Comparison of ENCODE assay signal across 1 mouse cellular context in the genomic region with DNA sequence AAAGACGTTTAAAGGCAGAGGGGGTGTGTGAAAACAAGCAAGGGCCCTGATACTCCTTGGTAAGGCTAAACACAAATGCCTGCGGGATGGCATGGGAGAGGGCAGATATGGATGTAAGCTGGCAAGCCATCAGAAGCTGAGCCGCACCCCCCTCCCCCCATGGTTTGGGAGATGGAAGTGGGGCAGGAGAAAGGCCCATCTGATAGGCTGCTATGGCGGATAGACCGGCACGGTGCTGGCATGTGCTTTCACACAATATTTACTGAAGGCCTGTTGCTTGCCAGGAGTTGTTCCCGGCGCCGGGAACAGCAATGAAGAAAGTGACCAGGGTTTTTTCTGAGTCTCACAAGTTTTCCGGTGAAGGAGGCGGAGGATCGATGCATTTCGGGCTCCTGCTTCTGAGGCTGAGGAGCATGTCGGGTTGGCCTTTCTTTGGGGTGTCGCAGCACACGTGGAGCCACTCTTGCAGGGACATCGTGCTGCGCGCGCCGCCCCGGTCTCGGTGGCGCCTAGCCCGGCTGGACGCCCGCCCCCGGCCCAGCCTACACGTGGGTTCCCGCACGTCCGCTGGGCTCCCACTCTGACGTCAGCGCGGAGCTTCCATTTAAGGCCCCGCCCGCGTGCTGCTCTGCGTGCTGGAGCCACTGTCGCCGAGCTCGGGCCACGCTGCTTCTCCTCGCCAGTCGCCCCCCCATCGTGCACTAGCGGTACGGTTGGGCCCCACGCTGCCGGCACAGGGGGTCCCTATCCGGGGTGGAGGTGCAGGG.
TF ChIP-seq lines count a peak whose summit lies in the region.

No protein-coding gene starts in this region.

TF ChIP-seq in CH12.LX, 34 proteins besides CTCF, POLR2A, EP300 and RAD21:
- TF ChIP-seq GABPA (IDR thresholded peaks at IDR 0.05; ENCODE audit: insufficient replicate concordance, low read depth, low read length): no peak
- TF ChIP-seq USF1 (IDR thresholded peaks at IDR 0.05; ENCODE audit: low read depth, low read length): peak; percentile 74
- peak; percentile 54; the same call in 1 of the 2 replicates for TF ChIP-seq HCFC1 (IDR thresholded peaks at IDR 0.05; ENCODE audit: low read depth, low read length)
- peak; percentile 99 for TF ChIP-seq MAZ (IDR thresholded peaks at IDR 0.05; ENCODE audit: low read depth, low read length)
- peak; percentile 61 for TF ChIP-seq ETS1 (conservative IDR thresholded peaks at IDR 0.05; ENCODE audit: low read depth, low read length)
- peak; percentile 98 for TF ChIP-seq ZMIZ1 (IDR thresholded peaks at IDR 0.05; ENCODE audit: low read depth, low read length)
- TF ChIP-seq KAT2A (IDR thresholded peaks at IDR 0.05; ENCODE audit: insufficient replicate concordance, low read length): 0 out of 2 replicates have a peak, but pooled peaks have one; percentile 49
- no peak; the same call in 1 of the 2 replicates for TF ChIP-seq USF2 (conservative IDR thresholded peaks at IDR 0.05; ENCODE audit: low read depth, low read length)
- TF ChIP-seq SIN3A (IDR thresholded peaks at IDR 0.05; ENCODE audit: low read length): peak; percentile 91
- peak; percentile 94 for TF ChIP-seq POLR2AphosphoS2 (IDR thresholded peaks at IDR 0.05; ENCODE audit: low read depth, low read length)
- TF ChIP-seq ZKSCAN1 (IDR thresholded peaks at IDR 0.05; ENCODE audit: borderline replicate concordance, low read depth, low read length): no peak
- TF ChIP-seq CHD2 (IDR thresholded peaks at IDR 0.05; ENCODE audit: low read length): peak; percentile 14; the same call in 1 of the 2 replicates
- no peak for TF ChIP-seq JUND (conservative IDR thresholded peaks at IDR 0.05; ENCODE audit: low read depth, low read length)
- TF ChIP-seq IRF4 (IDR thresholded peaks at IDR 0.05; ENCODE audit: low read depth, low read length): peak; percentile 64
- peak; percentile 99 for TF ChIP-seq MXI1 (IDR thresholded peaks at IDR 0.05; ENCODE audit: low read depth, low read length)
- TF ChIP-seq UBTF (IDR thresholded peaks at IDR 0.05; ENCODE audit: low read depth, low read length): no peak
- TF ChIP-seq E2F4 (IDR thresholded peaks at IDR 0.05; ENCODE audit: insufficient replicate concordance, low read depth, low read length): no peak
- TF ChIP-seq NRF1 (IDR thresholded peaks at IDR 0.05; ENCODE audit: low read depth, low read length): peak; percentile 78
- peak; percentile 67; the same call in 1 of the 2 replicates for TF ChIP-seq MEF2A (IDR thresholded peaks at IDR 0.05; ENCODE audit: borderline replicate concordance, low read depth, low read length)
- TF ChIP-seq MAFK (IDR thresholded peaks at IDR 0.05; ENCODE audit: insufficient replicate concordance, low read length): no peak
- peak; percentile 90 for TF ChIP-seq TBP (conservative IDR thresholded peaks at IDR 0.05; ENCODE audit: low read depth, low read length)
- no peak for TF ChIP-seq JUN (IDR thresholded peaks at IDR 0.05; ENCODE audit: insufficient read depth, low read depth, low read length)
- TF ChIP-seq ZC3H11A (IDR thresholded peaks at IDR 0.05; ENCODE audit: low read depth, low read length): no peak
- peak; percentile 87 for TF ChIP-seq TCF12 (IDR thresholded peaks at IDR 0.05; ENCODE audit: low read depth, low read length)
- no peak for TF ChIP-seq ELF1 (IDR thresholded peaks at IDR 0.05; ENCODE audit: low read depth, low read length)
- TF ChIP-seq SMC3 (IDR thresholded peaks at IDR 0.05; ENCODE audit: low read depth, low read length): no peak
- TF ChIP-seq BHLHE40 (IDR thresholded peaks at IDR 0.05; ENCODE audit: low read depth, low read length): peak; percentile 83
- TF ChIP-seq RCOR1 (conservative IDR thresholded peaks at IDR 0.05; ENCODE audit: low read depth, low read length): no peak
- TF ChIP-seq MYC (IDR thresholded peaks at IDR 0.05; ENCODE audit: low read depth, low read length): peak; percentile 98
- TF ChIP-seq ZNF384 (IDR thresholded peaks at IDR 0.05; ENCODE audit: low read depth, low read length): no peak
- peak; percentile 99 for TF ChIP-seq NELFE (IDR thresholded peaks at IDR 0.05; ENCODE audit: low read depth, low read length)
- peak; percentile 97 for TF ChIP-seq MAX (IDR thresholded peaks at IDR 0.05; ENCODE audit: low read length)
- TF ChIP-seq PAX5 (IDR thresholded peaks at IDR 0.05; ENCODE audit: low read length): no peak
- TF ChIP-seq CHD1 (IDR thresholded peaks at IDR 0.05; ENCODE audit: low read depth, low read length): no peak; the same call in 1 of the 2 replicates
